Mouse (Mus musculus) stomach, embryonic 14.5 days (tissue): ENCODE results near the gene Hacl1. TPM values are rescaled to one million over a fixed set of nuclear protein-coding genes. Genes with fewer than 3 reads are reported as not detected.

Experiments
- ATAC-seq: fragments of 200-750 bp; cut with Nextera tagmentation; 2 replicates; pipeline ENCODE4 v1.8.0; 2017; ENCODE audit warnings: low read depth, moderate TSS enrichment; ENCODE audit not compliant: insufficient number of reproducible peaks, insufficient read depth, low FRiP score
- H3K27ac ChIP-seq: fragments of 300-500 bp; sonication (generic); 2 replicates; pipeline ENCODE4 v1.5.1; 2014; ENCODE audit warnings: mild to moderate bottlenecking, low read length, moderate library complexity, mixed read lengths
- H3K27me3 ChIP-seq: fragments of 300-500 bp; sonication (generic); 2 replicates; pipeline ENCODE4 v1.6.1; 2014; ENCODE audit warnings: low read length, control low read depth, mixed read lengths; ENCODE audit not compliant: control insufficient read depth, insufficient read depth
- H3K36me3 ChIP-seq: fragments of 300-500 bp; sonication (generic); 2 replicates; pipeline ENCODE4 v1.6.1; 2014; ENCODE audit warnings: mild to moderate bottlenecking, control low read depth, low read length, moderate library complexity, mixed read lengths; ENCODE audit not compliant: control insufficient read depth, insufficient read depth
- H3K4me1 ChIP-seq: fragments of 300-500 bp; sonication (generic); 2 replicates; pipeline ENCODE4 v1.6.1; 2014; ENCODE audit warnings: low read length, control low read depth, mixed read lengths; ENCODE audit not compliant: control insufficient read depth, insufficient read depth
- H3K4me2 ChIP-seq: fragments of 300-500 bp; sonication (generic); replicated peaks from 2 replicates; pipeline ENCODE4 v1.6.1; 2014; ENCODE audit warnings: low read depth, low read length, control low read depth
- H3K4me3 ChIP-seq: fragments of 300-500 bp; sonication (generic); 2 replicates; pipeline ENCODE4 v1.5.1; 2014; ENCODE audit warnings: low read depth, low read length, control low read depth
- H3K9ac ChIP-seq: fragments of 300-500 bp; sonication (generic); replicated peaks from 2 replicates; pipeline ENCODE4 v1.6.1; 2014; ENCODE audit warnings: low read depth, mild to moderate bottlenecking, control low read depth, low read length, moderate library complexity, mixed read lengths
- H3K9me3 ChIP-seq: fragments of 300-500 bp; sonication (generic); 2 replicates; pipeline ENCODE4 v1.6.1; 2016; ENCODE audit warnings: low read depth, low read length, control low read depth; ENCODE audit not compliant: control insufficient read depth
- WGBS: fragments of 180-500 bp; shearing (Covaris S2); extraction: QIAGEN DNeasy Blood & Tissue Kit; methylation state at CpG from one replicate; pipeline ENCODE4 v1.1.7; 2014; 5-methylcytosine and 5-hydroxymethylcytosine counted together
- polyA plus RNA-seq: library from polyadenylated mRNA; unstranded; fragments of >200 nt; fragmentation: Nextera tagmentation; extraction: Ambion mirVana; gene quantifications from 2 replicates; pipeline ENCODE4 v1.2.1, GENCODE M21; 2014

Gene Hacl1
- polyA plus RNA-seq, 1 experiment from 2014 or later = 11.1 TPM

GRCm38 (mm10) chr14:31664100-31664902 lies 23.2 kb upstream of the Hacl1 start:
- H3K4me2 ChIP-seq = no peak overlapping the region
- peaks cover 6% of the 10 kb centered on the region for H3K36me3 ChIP-seq
- 50% methylated on average over 18 of the region's 18 CpGs for WGBS
- no peak for ATAC-seq
- H3K9ac ChIP-seq = no peak overlapping the region
- no peaks in the 10 kb centered on the region for H3K27me3 ChIP-seq
- peak overlapping the region; percentile 99; the same call in 1 of the 2 replicates for H3K27ac ChIP-seq
- H3K4me3 ChIP-seq = no peak overlapping the region
- H3K4me1 ChIP-seq = peaks cover 59% of the 10 kb centered on the region
- no peaks in the 10 kb centered on the region for H3K9me3 ChIP-seq

DNA sequence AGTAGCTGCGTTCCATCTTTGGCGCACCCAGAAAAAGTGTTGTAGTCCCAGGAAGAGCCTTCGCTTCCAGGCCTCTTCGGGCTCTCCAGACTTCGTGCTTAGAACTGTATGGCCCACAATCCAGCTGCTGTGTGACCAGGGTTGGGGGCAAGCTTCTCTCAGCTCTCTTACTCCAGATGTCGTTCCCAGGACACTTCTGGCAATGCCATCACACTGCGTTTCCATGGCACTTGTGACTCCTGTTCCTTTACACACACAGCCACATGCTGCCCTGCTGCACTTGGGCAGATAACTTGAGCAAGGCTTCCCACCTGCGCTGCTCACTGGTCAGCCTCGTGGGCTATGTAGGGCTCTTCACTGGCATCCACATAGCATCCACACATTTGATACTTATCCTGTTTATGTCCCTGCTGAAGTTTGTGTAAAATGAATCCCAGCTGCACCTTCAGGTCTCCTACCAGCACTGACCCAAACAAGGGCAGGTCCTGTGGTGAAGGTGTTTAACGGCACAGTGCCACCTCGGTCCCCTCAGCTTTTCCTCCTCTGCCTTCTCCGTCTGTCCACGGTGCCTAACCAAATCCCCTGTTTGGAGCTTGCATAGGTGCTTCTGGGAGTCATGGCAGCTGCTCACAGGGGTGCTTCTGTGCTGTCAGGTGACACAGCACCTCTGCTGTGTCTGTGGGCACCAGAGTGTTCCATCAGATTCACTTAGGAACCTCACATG lies 22.5 kb upstream of the Hacl1 start:
- H3K27me3 ChIP-seq = no peaks in the 10 kb centered on the region
- H3K9me3 ChIP-seq = no peaks in the 10 kb centered on the region
- H3K4me3 ChIP-seq = no peak overlapping the region
- no peak overlapping the region for H3K9ac ChIP-seq
- H3K36me3 ChIP-seq = peaks cover 6% of the 10 kb centered on the region
- H3K4me1 ChIP-seq = peaks cover 57% of the 10 kb centered on the region
- peak overlapping the region; percentile 99 for H3K27ac ChIP-seq
- WGBS = 84% methylated on average over 13 of the region's 13 CpGs
- H3K4me2 ChIP-seq = no peak overlapping the region
- ATAC-seq = no peak

DNA sequence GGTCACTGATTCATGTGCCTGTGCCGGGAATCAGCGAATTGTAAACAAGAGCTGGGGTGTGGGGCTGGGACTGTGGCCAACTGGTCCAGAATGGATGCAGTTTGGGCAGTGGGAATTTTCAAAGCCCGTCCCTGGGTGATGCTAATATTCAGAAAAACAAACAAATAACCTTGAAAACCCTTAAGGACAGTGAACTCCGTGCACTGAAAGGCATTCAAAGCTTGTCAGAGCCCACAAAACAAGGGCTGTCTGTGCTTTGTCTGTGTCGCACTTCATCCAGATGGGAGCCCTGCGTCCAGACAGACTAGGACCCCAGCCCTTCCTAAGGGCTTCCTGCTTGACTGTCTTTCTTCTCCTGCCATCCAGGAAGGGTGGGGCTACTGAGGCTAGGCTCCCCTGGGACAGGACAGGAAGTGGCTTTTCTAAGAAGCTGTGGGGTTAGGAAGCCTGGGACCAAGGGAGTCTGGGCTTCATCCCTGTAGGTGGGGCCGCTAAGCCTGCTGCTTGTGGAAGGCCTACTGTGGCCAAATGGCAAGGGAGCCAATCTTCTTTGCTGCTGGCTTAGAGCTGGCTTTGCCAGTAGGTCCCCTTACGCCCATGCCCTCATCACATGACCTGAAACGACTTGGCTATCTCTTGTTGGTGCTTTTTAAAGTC lies 21.6 kb upstream of the Hacl1 start:
- Histone ChIP-seq H3K27ac (peak overlapping the region; percentile 99), H3K36me3 (peaks cover 6% of the 10 kb centered on the region), H3K4me1 (peaks cover 57% of the 10 kb centered on the region), H3K4me3 (peak overlapping the region; percentile 29; the same call in 1 of the 2 replicates), H3K9ac (0 out of 2 replicates have a peak overlapping the region, but pooled peaks have one; percentile 11), H3K27me3 (no peaks in the 10 kb centered on the region), H3K9me3 (no peaks in the 10 kb centered on the region), H3K4me2 (peak overlapping the region; percentile 69)
- ATAC-seq = 0 out of 2 replicates have a peak, but pooled peaks have one; percentile 8
- 25% methylated on average over 9 of the region's 9 CpGs for whole genome bisulfite sequencing

DNA sequence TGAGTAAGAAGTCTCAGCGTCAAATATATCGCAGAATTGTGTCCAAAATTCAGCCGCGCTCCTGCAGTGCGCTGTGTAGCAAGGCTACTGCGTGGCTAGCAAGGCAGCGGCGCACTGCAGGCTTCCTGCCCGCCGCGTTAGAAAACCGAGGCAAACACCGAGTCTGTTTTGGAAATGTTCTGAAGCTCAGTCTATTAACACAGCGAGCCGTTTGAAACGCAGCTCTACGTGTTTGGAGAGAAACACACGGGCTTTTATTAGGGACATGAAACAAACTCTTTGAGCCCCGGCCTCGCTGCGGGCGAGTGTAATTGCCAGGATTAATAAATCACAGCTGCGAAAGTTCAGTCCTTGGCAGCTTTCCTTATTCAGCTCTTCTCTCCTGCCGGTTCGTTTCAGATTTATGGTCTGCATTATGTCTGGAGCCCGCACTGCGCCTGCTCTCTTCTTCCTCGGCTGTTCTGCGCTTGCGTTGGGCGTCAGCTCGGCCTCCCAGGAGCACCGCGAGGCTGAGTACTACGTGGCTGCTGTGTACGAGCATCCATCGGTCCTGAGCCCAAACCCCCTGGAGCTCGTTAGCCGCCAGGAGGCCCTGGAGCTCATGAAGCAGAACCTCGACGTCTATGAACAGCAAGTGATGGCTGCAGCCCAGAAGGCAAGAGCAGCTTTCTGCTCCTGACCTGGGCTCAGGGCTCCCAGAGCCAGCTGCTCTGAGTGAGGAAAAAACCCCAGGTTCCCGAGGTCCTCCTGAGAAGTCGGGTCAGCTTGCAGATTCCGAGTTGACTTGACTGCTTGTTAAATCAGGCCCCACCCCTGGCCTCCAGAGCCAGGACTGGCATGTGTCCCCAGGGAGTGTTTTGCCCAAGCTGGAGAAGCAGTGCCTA lies 20.8 kb upstream of the Hacl1 start:
- H3K36me3 ChIP-seq = peaks cover under 1% of the 10 kb centered on the region
- H3K9me3 ChIP-seq = no peaks in the 10 kb centered on the region
- H3K4me1 ChIP-seq = peaks cover 61% of the 10 kb centered on the region
- no peaks in the 10 kb centered on the region for H3K27me3 ChIP-seq
- H3K9ac ChIP-seq = peak overlapping the region; percentile 33
- H3K27ac ChIP-seq = peak overlapping the region; percentile 99
- H3K4me2 ChIP-seq = peak overlapping the region; percentile 69
- H3K4me3 ChIP-seq = peak overlapping the region; percentile 29
- ATAC-seq = peak; percentile 89
- WGBS = 2% methylated on average over 44 of the region's 44 CpGs

GRCm38 (mm10) chr14:31660312-31661093 lies 19.4 kb upstream of the Hacl1 start:
- peak overlapping the region; percentile 99 for H3K27ac ChIP-seq
- H3K9ac ChIP-seq = no peak overlapping the region
- no peak overlapping the region for H3K4me2 ChIP-seq
- no peaks in the 10 kb centered on the region for H3K27me3 ChIP-seq
- H3K36me3 ChIP-seq = no peaks in the 10 kb centered on the region
- H3K4me1 ChIP-seq = peaks cover 56% of the 10 kb centered on the region
- no peak for ATAC-seq
- no peaks in the 10 kb centered on the region for H3K9me3 ChIP-seq
- H3K4me3 ChIP-seq = no peak overlapping the region
- WGBS = 71% methylated on average over 7 of the region's 7 CpGs

- H3K27ac ChIP-seq = peak overlapping the region; percentile 99; the same call in 1 of the 2 replicates
- H3K4me1 ChIP-seq = peaks cover 48% of the 10 kb centered on the region
- H3K27me3 ChIP-seq = no peaks in the 10 kb centered on the region
- no peak for ATAC-seq
- no peak overlapping the region for H3K4me2 ChIP-seq
- H3K36me3 ChIP-seq = no peaks in the 10 kb centered on the region
- H3K9ac ChIP-seq = no peak overlapping the region
- no peak overlapping the region for H3K4me3 ChIP-seq
- no peaks in the 10 kb centered on the region for H3K9me3 ChIP-seq
- 59% methylated on average over 10 of the region's 10 CpGs for WGBS
These were observed 18.6 kb upstream of the Hacl1 start for GRCm38 (mm10) chr14:31659501-31660181.

- no peaks in the 10 kb centered on the region for H3K27me3 ChIP-seq
- no peak overlapping the region for H3K9ac ChIP-seq
- H3K36me3 ChIP-seq = no peaks in the 10 kb centered on the region
- H3K9me3 ChIP-seq = no peaks in the 10 kb centered on the region
- no peak overlapping the region for H3K27ac ChIP-seq
- no peak overlapping the region for H3K4me3 ChIP-seq
- no peak overlapping the region for H3K4me2 ChIP-seq
- ATAC-seq = no peak
- peaks cover 33% of the 10 kb centered on the region for H3K4me1 ChIP-seq
- WGBS = 88% methylated on average over 8 of the region's 8 CpGs
These were observed 17.1 kb upstream of the Hacl1 start for GRCm38 (mm10) chr14:31658126-31658680.
